Mouse (Mus musculus): ENCODE results near the gene Snx5. TPM values are rescaled to one million over a fixed set of nuclear protein-coding genes. Genes with fewer than 3 reads are reported as not detected.
A peak's percentile ranks its signal among the peaks of the same experiment; 100 is the strongest.

Gene Snx5
- 105 and 111 TPM in 2 replicates for polyA plus RNA-seq (2014; fragmentation: Nextera tagmentation; extraction: Ambion mirVana)

- H3K9me3 ChIP-seq (ENCODE audit: control insufficient read depth, low read length), result no peaks in the 10 kb centered on the region
- peak; percentile 97 for ATAC-seq (ENCODE audit: low FRiP score)
- peak; percentile 99 for DNase-seq (ENCODE audit: low spot score, missing footprints)
- H3K4me3 ChIP-seq (ENCODE audit: low read depth, low read length), result peak within 1 kb of the TSS; percentile 88
- no peaks in the 10 kb centered on the region for H3K27me3 ChIP-seq (ENCODE audit: control insufficient read depth, insufficient read depth, low read length)
- H3K4me1 ChIP-seq (ENCODE audit: control insufficient read depth, insufficient read depth, low read length), result peaks cover 16% of the 10 kb centered on the region
- H3K4me2 ChIP-seq, result peak within 1 kb of the TSS; percentile 69
- peak within 1 kb of the TSS; percentile 98 for H3K9ac ChIP-seq (ENCODE audit: low read length)
- H3K36me3 ChIP-seq (ENCODE audit: control insufficient read depth, insufficient read depth, low read length), result no peaks in the 10 kb centered on the region
- peak within 1 kb of the TSS; percentile 76 for H3K27ac ChIP-seq (ENCODE audit: low read depth, low read length)
- under 1% methylated on average over 81 of the region's 93 CpGs for WGBS
These were observed at the start of gene Snx5, which contains the start of gene Mgme1 for GRCm38 (mm10) chr2:144270507-144271420. TSS of gene Snx5 (minus strand) at chr2:144270906. TSS of gene Mgme1 (plus strand) at chr2:144270663.

DNA sequence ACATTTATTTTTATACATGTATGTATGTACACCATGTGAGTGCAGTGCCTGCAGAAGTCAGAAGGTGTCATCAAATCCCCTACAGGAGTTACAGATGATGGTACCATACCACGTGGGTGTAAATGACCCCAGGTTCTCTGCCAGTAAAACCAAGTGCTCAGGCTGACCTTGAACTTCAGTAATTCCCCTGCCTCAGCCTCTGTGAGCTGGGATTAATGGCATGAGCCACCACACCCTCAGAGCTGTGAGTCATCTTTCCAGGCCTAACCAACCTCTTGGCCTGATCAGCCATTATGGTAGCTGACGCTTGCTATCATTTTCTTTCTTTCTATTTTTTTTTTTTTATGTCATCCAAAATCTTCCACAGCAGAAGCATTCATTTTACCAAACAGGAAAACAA, 40.7 kb upstream of the Snx5 start:
- DNase-seq (ENCODE audit: low spot score, missing footprints), result no peak
- Histone ChIP-seq H3K27me3 (ENCODE audit: control insufficient read depth, insufficient read depth, low read length) (no peaks in the 10 kb centered on the region), H3K36me3 (ENCODE audit: control insufficient read depth, insufficient read depth, low read length) (no peaks in the 10 kb centered on the region), H3K27ac (ENCODE audit: low read depth, low read length) (no peak overlapping the region), H3K9ac (ENCODE audit: low read length) (no peak overlapping the region), H3K4me2 (no peak overlapping the region), H3K4me1 (ENCODE audit: control insufficient read depth, insufficient read depth, low read length) (peaks cover 6% of the 10 kb centered on the region), H3K4me3 (ENCODE audit: low read depth, low read length) (no peak overlapping the region), H3K9me3 (ENCODE audit: control insufficient read depth, low read length) (no peaks in the 10 kb centered on the region)
- WGBS, result 88% methylated on average over 2 of the region's 2 CpGs
- no peak for ATAC-seq (ENCODE audit: low FRiP score)

- Histone ChIP-seq H3K4me2 (no peak overlapping the region), H3K27ac (ENCODE audit: low read depth, low read length) (no peak overlapping the region), H3K9me3 (ENCODE audit: control insufficient read depth, low read length) (no peaks in the 10 kb centered on the region), H3K4me3 (ENCODE audit: low read depth, low read length) (no peak overlapping the region), H3K27me3 (ENCODE audit: control insufficient read depth, insufficient read depth, low read length) (no peaks in the 10 kb centered on the region), H3K4me1 (ENCODE audit: control insufficient read depth, insufficient read depth, low read length) (peaks cover 6% of the 10 kb centered on the region), H3K9ac (ENCODE audit: low read length) (no peak overlapping the region), H3K36me3 (ENCODE audit: control insufficient read depth, insufficient read depth, low read length) (no peaks in the 10 kb centered on the region)
- 0 out of 2 replicates have a peak, but pooled peaks have one; percentile 16 for ATAC-seq (ENCODE audit: low FRiP score)
- peak; percentile 85 for DNase-seq (ENCODE audit: low spot score, missing footprints)
- WGBS, result 24% methylated on average over 5 of the region's 5 CpGs
These were observed 39.6 kb upstream of the Snx5 start for GRCm38 (mm10) chr2:144310273-144310672.

DNA sequence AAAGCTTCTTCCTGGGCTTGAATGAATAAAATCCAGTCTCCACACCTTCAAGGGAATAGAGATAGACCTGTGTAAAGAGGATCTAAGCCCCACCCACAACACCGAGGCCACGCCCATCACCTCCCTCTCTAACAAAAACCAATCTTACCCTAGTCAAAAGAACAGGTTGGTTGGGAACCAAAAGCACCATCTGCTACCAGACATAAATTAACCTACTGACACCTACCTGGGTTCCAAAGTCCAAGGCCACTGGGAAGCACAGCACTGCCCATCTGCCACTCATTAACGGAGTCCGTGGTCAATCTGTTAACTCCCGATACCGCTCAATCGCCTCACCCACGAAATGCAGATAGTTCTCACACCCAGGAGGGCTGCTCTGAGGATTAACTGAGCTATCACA, 37.9 kb upstream of the Snx5 start:
- no peaks in the 10 kb centered on the region for H3K36me3 ChIP-seq (ENCODE audit: control insufficient read depth, insufficient read depth, low read length)
- H3K27me3 ChIP-seq (ENCODE audit: control insufficient read depth, insufficient read depth, low read length), result no peaks in the 10 kb centered on the region
- no peak overlapping the region for H3K27ac ChIP-seq (ENCODE audit: low read depth, low read length)
- H3K4me3 ChIP-seq (ENCODE audit: low read depth, low read length), result no peak overlapping the region
- H3K9ac ChIP-seq (ENCODE audit: low read length), result no peak overlapping the region
- H3K9me3 ChIP-seq (ENCODE audit: control insufficient read depth, low read length), result no peaks in the 10 kb centered on the region
- no peak for DNase-seq (ENCODE audit: low spot score, missing footprints)
- WGBS, result 59% methylated on average over 8 of the region's 8 CpGs
- no peak for ATAC-seq (ENCODE audit: low FRiP score)
- no peak overlapping the region for H3K4me2 ChIP-seq
- peaks cover 6% of the 10 kb centered on the region for H3K4me1 ChIP-seq (ENCODE audit: control insufficient read depth, insufficient read depth, low read length)

- no peak overlapping the region for H3K4me2 ChIP-seq
- H3K27ac ChIP-seq (ENCODE audit: low read depth, low read length), result no peak overlapping the region
- no peak overlapping the region for H3K4me3 ChIP-seq (ENCODE audit: low read depth, low read length)
- no peaks in the 10 kb centered on the region for H3K9me3 ChIP-seq (ENCODE audit: control insufficient read depth, low read length)
- 73% methylated on average over 18 of the region's 18 CpGs for WGBS
- no peak overlapping the region for H3K9ac ChIP-seq (ENCODE audit: low read length)
- H3K27me3 ChIP-seq (ENCODE audit: control insufficient read depth, insufficient read depth, low read length), result no peaks in the 10 kb centered on the region
- no peak for ATAC-seq (ENCODE audit: low FRiP score)
- peaks cover 6% of the 10 kb centered on the region for H3K4me1 ChIP-seq (ENCODE audit: control insufficient read depth, insufficient read depth, low read length)
- DNase-seq (ENCODE audit: low spot score, missing footprints), result no peak
- no peaks in the 10 kb centered on the region for H3K36me3 ChIP-seq (ENCODE audit: control insufficient read depth, insufficient read depth, low read length)
These were observed 35.1 kb upstream of the Snx5 start for GRCm38 (mm10) chr2:144305721-144306294.

- no peak overlapping the region for H3K9ac ChIP-seq (ENCODE audit: low read length)
- no peak overlapping the region for H3K4me3 ChIP-seq (ENCODE audit: low read depth, low read length)
- H3K27me3 ChIP-seq (ENCODE audit: control insufficient read depth, insufficient read depth, low read length), result no peaks in the 10 kb centered on the region
- 97% methylated on average over 11 of the region's 11 CpGs for WGBS
- no peak overlapping the region for H3K4me2 ChIP-seq
- H3K36me3 ChIP-seq (ENCODE audit: control insufficient read depth, insufficient read depth, low read length), result no peaks in the 10 kb centered on the region
- no peaks in the 10 kb centered on the region for H3K4me1 ChIP-seq (ENCODE audit: control insufficient read depth, insufficient read depth, low read length)
- no peak overlapping the region for H3K27ac ChIP-seq (ENCODE audit: low read depth, low read length)
- ATAC-seq (ENCODE audit: low FRiP score) (no peak), DNase-seq (ENCODE audit: low spot score, missing footprints) (peak; percentile 74)
- H3K9me3 ChIP-seq (ENCODE audit: control insufficient read depth, low read length), result no peaks in the 10 kb centered on the region
These were observed 30.4 kb upstream of the Snx5 start for GRCm38 (mm10) chr2:144301101-144301500.

DNA sequence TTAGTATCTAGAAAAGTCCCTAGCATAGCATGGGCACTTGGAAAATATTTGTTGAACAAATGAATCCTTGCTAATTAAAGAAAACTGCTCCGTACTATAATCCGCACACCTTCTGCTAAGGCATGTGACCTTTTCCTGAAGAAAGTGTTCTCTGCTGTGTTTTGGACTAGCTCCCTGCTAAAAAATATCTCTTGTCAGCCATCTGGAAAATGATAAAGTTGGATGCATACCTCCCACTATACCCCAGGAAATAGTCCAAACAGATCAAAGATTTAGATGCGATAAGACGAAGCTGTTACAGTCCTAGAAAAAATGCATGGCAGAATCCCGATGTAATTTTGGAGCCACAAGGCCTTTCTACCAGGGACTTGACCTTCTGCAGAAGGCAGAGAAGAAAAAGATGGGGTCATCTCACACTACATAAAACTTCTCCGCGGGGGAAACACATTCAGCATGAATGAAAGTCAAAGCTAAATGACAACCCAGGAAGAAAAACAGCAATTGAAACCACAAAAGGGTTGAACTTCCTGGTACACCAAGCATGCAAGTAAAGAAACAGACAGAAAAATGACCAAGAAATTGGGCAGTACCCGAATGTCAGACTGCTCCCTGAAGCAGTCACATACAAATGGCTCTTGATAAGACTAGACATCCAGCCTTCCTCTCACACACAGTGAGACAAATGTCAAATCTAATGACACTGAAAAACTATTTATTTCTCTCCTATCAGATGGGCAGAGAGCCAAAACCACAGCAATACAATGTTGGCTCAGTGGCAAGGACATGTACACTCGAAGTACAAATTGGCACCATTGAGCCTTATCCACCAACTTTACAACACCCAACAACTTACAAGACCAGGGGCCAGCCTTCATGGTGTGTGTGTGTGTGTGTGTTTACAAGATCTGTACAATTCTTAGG, 29.3 kb upstream of the Snx5 start:
- no peaks in the 10 kb centered on the region for H3K9me3 ChIP-seq (ENCODE audit: control insufficient read depth, low read length)
- DNase-seq (ENCODE audit: low spot score, missing footprints) (no peak), ATAC-seq (ENCODE audit: low FRiP score) (no peak)
- H3K4me1 ChIP-seq (ENCODE audit: control insufficient read depth, insufficient read depth, low read length), result no peaks in the 10 kb centered on the region
- no peaks in the 10 kb centered on the region for H3K27me3 ChIP-seq (ENCODE audit: control insufficient read depth, insufficient read depth, low read length)
- H3K27ac ChIP-seq (ENCODE audit: low read depth, low read length), result no peak overlapping the region
- H3K4me2 ChIP-seq, result no peak overlapping the region
- no peak overlapping the region for H3K9ac ChIP-seq (ENCODE audit: low read length)
- 81% methylated on average over 9 of the region's 9 CpGs for WGBS
- H3K4me3 ChIP-seq (ENCODE audit: low read depth, low read length), result no peak overlapping the region
- H3K36me3 ChIP-seq (ENCODE audit: control insufficient read depth, insufficient read depth, low read length), result no peaks in the 10 kb centered on the region

GRCm38 (mm10) chr2:144295145-144295735, 24.5 kb upstream of the Snx5 start:
- Histone ChIP-seq H3K9me3 (ENCODE audit: control insufficient read depth, low read length) (no peaks in the 10 kb centered on the region), H3K27ac (ENCODE audit: low read depth, low read length) (no peak overlapping the region), H3K4me3 (ENCODE audit: low read depth, low read length) (no peak overlapping the region), H3K4me2 (no peak overlapping the region), H3K27me3 (ENCODE audit: control insufficient read depth, insufficient read depth, low read length) (no peaks in the 10 kb centered on the region), H3K9ac (ENCODE audit: low read length) (no peak overlapping the region), H3K4me1 (ENCODE audit: control insufficient read depth, insufficient read depth, low read length) (no peaks in the 10 kb centered on the region), H3K36me3 (ENCODE audit: control insufficient read depth, insufficient read depth, low read length) (no peaks in the 10 kb centered on the region)
- DNase-seq (ENCODE audit: low spot score, missing footprints) (peak; percentile 8), ATAC-seq (ENCODE audit: low FRiP score) (no peak)
- 78% methylated on average over 9 of the region's 9 CpGs for WGBS

Data from midbrain, embryonic 11.5 days (tissue).